Mouse (Mus musculus) frontal cortex, postnatal 10 days (tissue): ENCODE measurements around the gene Trim8.

ENCODE experiments used
- DNase-seq, 2 experiments: peaks; one replicate each; pipeline ENCODE4 v3.0.0; 2022; ENCODE audit warnings: low spot score in 2 of 2, mixed read lengths in 1 of 2

The Trim8 gene

DNA sequence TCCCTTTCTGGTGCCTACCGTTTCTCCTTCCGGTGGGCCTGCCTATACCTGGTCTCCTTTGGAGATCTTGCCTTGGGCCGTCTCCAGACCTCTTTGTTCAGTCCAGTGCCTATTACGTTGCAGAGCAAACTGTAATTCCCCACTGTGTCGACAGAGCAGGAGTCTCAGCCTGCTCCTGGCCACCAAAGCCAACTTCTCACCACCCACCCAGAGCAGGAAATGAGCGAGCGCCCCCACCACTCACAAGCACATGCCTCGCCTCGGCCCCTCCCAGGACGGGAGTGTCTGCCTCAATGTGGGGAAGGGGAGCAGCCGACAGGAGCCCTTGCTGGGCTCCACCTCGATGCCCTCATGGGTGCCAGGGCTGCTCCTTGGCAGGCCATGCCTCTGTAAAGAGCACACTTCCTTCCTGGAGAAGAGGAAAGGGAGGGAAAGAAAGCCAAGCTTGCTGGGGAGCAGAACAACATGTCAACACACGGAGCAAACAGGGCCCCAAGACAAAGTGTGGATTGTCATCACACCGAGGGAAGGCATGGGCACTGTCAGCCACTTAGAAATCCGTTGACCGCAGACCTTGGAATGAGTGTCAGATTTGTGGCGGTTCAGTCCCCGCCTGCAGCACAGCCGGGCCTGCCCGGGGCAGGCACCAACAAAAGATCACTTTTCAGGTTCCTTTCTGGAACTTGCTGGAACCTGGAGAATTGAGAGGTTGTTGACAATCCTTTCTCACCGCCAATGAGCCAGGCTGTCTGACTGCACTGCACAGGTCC lies 22.0 kb upstream of the Trim8 start:
- DNase-seq, result no peak

DNA sequence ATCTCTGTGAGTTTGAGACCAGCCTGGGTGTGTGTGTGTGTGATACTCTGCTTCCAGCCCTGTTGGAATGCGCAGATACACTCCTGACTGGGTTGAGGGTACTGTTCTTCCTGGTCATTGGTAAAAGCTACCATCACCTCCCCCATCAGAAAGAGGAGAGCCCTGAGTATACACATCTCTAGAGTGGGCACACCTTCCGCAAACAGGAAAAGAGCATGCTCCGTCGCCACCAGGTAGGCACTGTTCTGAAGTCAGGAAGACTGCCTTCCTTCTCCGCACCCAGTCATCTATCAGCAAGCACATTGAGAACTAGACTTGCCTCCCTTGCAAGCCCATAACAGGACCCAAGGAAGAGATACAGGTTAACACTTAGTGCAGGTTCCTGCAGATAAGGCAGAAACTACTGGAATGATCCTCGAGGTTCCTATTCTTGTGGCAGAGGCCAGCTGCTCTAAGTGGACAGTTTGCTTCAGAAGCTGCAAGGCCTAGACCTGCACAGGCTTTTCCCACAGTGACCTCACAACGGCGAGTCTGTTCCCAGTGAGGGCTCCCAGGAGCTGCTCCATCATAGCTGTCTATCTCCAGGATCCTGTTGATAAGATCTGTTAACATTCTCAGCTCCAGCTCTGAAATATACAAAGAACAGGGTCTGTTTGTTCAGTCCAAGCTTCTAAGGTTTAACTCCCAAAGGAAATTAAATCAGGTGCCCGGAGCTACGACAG lies 20.7 kb upstream of the Trim8 start:
- DNase-seq, result no peak

DNA sequence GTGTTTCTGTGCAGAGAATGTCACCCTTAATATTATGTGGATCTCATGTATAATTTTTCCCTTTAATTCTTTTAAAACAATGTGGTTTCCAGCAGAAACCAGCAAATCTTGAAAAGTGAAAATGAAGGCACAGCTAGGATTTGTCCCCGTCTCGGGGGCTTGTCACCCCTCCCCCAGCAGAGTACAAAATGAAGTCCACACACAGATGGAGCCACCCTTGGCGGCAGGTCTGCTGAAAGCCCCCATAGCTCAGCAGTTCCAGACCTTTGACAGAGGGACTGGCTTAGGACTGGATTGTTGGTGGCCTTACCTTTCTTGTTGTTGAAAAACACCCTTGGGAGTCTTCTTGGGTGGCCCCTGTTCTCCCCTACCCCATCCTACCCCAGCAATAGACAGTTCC lies 20.1 kb upstream of the Trim8 start:
- DNase-seq, result no peak

DNA sequence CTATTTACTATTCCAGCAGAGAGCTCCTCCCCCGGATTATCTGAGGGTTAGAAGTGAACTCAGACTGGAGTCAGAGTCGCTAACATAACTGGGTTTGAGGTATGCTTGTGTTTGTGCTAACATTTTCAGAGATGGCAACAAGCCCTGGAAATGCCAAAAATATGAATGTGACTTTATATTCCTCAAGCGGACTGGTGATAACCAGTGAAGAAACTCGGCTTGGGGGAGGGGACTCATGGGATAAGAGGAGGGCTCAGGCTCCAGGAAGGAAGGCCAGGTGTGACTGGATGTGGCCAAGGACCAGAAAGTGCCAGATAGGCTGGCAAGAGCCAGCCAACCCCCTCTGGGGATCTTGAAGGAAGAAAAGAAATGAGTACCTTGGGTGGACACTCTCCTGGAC lies 19.7 kb upstream of the Trim8 start:
- no peak for DNase-seq

DNA sequence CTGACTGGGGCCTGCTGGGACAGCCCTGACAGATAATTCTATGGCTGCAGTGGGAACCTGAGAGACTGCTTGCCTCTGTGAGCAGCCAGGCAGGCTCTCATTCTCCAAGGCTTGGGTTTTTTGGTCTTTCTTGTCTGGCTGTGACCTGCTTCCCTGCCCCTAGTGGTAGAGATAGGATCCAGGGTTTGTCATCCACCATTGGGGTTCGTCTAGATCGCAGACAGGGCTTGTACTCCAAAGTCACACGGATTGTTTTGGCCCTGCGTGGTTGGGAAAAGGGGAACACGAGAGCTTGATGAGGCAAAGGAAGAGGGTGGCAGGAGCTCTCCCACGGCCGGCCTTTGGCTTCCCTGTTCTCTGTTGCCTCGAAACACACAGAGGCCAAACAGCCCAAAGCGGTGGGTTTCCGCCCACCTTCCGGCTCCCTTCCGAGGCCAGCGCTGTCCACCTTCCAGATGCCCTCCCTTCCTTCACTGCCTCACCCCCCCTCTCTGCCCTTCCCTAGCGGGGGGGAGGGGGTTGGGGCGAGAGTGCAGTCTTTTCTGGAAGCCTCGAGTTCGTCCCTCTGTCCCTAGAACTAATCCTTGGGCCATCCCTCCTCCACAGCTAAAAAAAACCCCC lies 18.5 kb upstream of the Trim8 start:
- no peak for DNase-seq

DNA sequence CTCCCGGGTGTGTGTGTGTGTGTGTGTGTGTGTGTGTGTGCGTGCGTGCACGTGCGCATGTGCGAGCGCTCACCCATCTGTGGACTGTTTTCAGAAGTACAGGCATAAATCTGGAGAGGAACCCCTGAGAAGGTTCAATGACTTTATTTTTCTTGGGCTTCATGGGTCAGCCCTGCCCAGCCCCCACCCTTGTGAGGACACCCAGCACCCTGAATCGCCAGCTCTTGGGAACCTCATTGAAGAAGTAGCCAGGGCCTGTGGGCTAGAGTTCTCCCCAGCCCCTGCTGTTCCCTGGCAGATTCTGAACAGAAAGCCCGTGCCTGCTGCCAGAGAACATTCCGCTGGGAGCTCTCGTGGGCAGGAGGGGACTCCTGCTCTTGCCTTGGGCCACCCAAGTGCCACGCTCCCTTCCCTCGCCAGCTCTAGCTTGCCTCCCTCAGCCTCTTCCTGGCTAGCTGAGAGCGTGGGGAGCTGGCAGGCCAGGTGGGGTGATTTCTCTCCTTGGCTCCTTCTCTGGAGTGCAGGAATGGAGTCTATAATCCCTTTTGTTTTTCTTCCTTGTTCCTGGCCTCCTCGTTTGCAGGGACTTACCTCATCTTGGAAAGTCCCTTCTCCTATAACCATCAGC lies 17.7 kb upstream of the Trim8 start:
- no peak for DNase-seq

DNA sequence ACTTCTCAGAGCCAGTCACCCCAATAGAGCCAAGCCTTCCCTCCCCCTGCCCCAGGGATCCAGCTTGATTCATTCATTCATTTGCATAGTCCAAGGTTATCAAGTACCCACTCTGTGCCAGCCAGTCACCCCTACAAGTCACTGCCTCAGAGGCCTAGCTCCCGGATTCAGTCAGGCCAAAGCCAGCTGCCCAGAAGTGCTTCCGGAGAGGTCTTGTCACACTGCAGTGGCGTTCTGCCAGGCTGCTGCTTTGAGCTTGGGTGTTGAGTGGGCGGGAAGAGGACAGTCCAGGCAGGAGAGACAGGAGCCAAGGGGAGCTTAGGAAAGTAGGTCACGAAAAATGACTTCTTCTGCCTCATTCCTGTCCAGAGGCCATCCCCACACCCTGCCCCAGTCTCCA lies 17.0 kb upstream of the Trim8 start:
- no peak for DNase-seq

DNA sequence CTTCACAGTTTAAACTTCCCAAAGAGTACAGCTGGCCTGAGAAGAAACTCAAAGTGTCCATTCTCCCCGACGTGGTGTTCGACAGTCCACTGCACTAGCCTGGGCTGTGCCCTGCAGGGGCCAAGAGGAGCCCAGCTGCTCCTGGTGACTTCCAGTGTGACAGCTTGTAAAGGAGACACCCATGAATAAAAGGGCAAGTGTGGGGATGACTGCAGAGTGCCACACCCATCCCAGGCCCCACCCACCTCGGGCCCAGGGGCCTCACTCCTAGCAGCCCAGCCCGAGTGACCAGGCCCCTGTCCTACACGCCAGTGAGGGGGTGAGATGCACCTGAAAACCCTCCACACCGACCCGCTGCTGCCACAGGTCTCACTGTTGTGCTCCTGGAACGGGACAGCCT lies 15.7 kb upstream of the Trim8 start:
- no peak for DNase-seq

DNA sequence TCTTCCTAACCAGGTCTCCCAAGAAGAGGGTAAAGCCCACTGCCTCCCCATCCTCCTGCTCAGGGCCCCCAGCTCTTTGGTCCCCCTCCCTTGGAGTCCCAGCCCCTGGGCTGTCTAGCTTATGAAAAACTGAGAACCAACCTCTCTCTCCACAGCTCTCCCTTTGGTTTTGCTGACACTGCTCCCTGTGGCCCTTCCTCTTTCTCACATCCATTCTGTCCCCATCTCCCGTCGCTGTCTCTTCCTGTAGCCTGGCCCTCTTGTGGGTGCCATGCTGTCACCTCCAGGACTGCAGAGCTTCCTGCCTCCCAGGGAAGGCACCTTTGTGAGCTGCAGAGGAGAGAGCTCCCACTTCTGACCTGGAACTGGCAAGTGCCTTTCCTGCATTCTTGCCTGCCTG lies 14.8 kb upstream of the Trim8 start:
- no peak for DNase-seq

DNA sequence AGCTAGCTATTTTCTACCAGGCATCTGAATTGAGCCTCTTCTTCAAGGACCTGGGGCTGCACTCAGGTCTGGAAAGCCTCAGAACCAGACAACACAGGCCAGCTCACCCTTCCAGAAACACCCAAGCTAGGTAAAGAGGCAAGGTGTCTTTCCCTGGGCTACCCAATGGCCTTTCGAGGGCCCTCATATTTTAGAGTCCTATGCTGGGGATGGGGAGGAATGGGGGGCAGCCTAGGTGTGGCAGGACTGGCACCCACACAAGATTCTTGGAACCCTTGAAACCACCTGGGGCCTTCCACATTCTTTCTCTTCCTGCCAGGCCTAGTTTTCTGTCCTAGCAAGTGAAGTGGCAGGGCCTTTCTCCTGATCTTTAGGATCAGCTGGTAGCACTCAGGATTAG lies 12.1 kb upstream of the Trim8 start:
- no peak for DNase-seq

DNA sequence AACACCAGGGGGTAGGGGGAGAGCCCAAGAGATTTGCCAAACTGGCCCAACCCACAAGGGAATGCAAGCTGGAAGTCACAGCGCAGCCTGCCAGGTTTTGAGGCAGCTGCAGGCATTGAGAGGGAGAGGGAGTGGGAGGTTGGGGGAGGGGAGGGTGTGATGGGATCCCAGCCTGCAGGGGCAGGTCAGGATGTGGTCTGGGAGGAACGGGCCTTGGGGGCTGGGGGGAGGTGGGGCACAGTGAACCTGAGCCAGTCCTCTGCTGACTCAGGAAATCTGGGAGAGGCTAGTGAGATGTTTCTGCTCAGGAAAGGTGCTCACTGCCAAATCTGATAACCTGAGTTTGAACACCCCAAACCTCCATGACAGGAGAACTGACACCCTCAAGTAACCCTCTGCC lies 10.9 kb upstream of the Trim8 start:
- DNase-seq, result no peak

DNA sequence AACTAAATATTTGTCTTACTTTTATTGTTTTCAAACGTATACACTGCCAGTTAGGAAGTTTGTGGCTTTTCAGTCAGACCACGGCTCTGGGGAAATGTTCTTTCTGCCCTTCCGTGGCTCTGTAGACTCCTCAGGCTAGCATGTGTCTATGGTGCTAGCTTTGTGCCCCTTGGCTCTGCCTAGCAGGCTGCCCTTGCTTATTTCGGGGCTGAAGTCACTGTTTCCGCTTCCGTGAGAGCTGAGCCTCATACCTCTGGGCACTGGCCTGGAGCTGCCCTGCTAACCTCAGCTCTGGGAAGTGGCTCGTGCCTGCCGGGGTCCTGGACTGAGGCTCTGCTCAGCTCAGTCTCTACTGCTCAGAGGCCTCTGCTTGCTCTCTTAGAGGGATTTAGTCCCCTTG lies 6.4 kb upstream of the Trim8 start:
- no peak for DNase-seq

DNA sequence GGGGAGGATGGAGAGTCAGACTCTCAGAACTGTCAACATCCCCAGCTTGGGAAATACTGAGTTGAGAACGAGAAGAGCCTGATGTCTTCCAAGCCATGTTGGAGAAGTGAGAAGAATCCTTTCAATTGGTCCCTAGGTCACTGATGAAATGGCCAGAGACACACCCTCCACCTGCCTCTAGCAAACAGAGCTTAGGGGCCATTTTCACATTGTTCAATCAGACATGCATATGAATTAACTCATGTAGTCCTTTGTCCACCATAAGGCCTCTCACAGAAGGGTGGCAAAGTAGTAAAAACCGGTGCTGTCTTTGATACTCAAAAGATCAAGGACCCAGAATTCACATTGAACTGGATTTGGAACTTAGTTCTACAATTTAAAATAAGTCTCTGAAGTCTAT lies 4.3 kb upstream of the Trim8 start:
- no peak for DNase-seq

DNA sequence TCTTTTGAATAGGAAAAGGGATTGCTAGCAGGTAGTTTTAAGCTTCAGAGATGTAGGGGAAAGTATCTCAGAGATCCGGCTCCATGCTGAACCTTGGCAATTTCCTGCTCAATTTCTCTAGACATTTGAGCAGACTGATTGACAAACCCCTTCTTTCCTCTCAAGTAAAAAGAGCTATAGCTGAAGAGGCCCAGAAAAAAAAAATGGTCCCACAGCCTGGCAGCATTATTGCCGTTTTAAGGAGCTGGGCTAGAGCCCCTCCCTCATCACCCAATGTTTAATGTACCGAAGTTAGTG lies 2.0 kb upstream of the Trim8 start:
- DNase-seq, result no peak

DNA sequence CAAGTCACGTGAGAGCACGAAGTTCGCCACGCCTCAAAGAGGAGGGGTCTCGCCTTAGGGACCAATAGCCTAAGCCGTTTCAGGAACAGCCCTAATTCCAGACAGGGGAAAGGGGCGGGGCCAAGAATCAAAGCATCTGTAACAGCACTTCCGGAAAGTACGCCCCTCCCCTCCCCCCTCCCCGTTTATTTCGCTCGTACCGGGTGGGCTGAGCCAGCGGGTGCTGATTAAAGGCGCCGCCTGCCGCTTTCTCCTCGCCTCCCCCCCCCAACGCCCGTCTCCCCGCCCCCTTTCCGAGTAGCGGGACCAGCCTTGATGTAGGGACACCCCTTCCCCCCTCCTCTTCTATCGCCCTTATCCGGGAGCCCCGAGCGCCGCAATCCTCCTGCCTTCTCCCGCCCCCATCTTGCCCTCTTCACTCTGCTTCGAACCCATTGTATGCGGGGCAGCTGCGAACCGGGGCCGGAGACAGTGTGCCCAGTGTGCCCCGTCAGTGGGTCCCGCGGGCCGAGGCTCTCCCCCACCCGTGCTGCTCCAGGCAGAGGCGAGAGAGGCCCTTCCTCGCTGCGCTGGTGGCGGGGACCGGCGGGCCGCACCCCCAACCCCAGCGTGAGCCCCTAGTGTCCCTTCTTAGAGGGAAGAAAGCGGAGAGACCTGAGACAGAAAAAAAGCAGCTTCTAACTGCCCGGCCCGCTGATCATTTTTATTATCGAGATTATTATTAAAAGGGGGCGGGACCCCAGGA lies 1.5 kb upstream of the Trim8 start:
- DNase-seq, result peak; percentile 97 to 99

DNA sequence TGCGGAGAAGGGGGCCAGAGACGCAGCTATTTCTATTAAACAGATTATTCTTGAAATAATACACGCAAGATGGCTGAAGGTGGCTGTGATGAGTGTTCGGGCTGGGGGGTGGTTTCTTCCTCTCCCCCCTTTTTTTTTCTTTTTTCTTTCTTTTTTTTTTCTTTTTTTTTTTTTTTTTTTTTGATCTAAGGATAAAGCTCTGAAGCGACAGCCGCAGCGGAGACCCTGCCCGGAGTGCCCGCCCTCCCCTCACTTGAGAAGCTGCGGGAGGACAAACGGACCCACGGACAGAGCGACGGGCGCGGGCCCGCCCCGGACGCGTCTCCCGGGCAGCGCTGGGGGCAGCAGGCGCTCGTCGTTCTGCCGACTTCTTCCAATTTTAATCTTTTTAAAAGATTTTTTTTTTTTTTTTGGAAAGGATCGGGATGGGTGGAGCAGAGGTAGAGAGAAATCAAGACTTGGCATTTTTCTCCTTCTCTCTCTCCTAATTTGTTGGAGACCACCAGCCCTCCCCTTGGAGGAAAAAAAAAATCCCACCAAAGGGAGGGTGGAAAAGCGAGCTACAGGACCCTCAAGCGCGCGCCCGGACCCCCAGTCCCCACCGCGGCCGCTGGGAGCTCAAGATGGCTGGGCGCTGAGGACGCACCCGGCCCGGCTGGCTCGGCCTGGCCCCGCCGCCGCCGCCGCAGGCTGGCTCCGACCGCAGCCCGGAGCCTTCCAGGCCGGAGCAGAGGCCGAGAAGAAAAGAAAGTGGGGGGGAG lies 741 bp upstream of the Trim8 start:
- DNase-seq, result peak in 1 of 2 experiments; percentile 71

DNA sequence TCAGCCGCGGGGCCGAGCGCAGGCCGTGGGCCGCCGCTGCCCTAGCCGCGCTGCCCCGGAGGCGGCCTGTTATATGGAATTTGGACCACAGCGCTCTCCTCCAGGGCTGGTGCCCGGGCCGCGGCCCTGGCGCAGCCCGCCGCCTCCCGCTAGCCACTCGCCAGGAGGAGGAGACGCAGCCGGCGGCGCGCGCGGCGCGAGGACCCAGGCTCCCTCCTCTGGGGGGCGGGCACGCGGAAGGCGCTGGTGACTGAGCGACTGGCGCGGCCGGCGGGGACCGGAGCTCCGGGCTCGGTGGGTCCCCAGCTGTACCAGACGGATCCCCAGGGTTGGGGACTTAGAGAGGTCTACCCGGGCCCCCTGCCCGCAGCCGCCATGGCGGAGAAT lies 560 bp downstream of the Trim8 start:
- DNase-seq, result peak in 1 of 2 experiments; percentile 75

DNA sequence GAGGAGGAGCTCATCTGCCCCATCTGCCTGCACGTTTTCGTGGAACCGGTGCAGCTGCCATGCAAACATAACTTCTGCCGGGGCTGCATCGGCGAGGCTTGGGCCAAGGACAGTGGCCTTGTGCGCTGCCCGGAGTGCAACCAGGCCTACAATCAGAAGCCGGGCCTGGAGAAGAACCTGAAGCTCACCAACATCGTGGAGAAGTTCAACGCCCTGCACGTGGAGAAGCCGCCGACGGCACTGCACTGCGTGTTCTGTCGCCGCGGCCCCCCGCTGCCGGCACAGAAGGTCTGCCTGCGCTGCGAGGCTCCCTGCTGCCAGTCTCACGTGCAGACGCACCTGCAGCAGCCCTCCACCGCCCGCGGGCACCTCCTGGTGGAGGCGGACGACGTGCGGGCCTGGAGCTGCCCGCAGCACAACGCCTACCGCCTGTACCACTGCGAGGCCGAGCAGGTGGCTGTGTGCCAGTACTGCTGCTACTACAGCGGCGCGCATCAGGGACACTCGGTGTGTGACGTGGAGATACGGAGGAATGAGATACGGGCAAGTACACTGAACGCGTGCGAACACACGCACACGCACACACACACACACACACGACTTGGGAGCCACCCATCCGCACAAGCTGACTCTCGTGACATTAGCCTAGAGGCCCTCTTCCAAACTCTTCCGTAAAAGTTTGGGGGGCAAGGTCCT lies 1.1 kb downstream of the Trim8 start:
- DNase-seq, result peak; percentile 75 to 83

DNA sequence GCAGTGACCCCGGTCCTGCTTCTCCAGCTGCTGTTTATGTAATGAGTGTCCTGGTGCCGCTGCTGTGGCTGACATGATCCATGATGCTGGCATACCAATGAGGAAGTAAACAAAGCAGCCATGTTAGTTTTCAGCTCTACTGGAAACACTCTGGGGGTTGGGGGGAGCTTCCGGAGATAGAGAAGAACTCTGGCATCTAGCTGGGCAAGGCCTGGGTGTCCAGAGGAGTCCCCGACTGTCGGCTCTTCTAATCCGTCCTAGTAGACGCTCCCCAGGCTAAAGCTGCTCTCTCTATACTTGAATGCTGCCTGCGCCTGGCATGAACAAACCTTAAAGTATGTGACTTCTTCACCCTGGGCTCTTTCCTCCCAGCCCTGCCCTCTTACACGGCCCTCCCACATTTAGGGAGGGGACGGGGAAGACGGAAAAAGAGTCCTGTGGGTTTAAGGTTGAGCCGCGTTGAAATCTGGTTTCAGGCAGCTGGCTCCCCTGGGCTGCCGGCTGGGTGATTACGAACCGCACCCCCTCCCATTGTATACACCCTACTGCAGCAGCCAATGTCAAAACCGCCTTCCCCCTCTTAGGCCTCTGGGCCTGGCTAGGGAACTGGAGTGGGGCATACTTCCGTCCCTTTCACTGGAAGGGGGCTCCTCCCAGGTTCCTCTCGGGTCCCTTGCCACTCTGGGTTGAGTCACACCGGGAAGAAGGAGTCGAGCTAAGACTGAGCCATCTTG lies 2.0 kb downstream of the Trim8 start:
- DNase-seq, result no peak

DNA sequence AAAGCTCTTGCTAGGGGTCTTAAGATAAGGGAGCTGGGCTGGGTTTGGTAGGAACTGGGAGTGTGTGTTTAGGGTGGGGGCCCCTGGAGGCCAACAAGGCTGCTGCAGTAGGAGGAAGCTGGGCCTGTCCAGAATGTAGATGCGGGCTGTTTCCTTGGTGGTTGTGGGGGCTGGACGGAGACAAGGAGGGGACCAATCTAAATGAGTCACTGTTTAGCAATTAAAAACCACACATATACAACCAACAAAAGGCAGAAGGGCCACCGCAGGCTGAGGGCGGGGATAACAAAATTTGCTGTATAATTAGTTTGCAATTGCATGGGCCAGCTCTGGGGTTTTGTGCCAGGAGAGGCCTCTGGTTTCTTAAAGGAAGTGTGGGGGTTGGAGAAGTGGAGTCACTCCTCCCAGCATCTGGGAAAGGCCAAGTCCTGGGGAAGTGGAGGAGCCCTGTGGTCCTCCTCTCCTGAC lies 2.6 kb downstream of the Trim8 start:
- DNase-seq, result no peak
